Comparison of ENCODE assay signal across 25 mouse cellular contexts in genomic region chr1:72202068-72202467, GRCm38 (mm10). TPM values are rescaled to one million over a fixed set of nuclear protein-coding genes. Genes with fewer than 3 reads are reported as not detected.
DNase-seq lines count a peak whose midpoint lies in the region; ATAC-seq and TF ChIP-seq lines count a peak whose summit lies in the region.
"Had no signal": no experiment of that assay in that cellular context is flagged by ENCODE, and none has a peak within 500 bp of the region (broad histone marks: within the 10 kb centered on the region; RNA-seq: fewer than 3 reads in every experiment).

No protein-coding gene starts in this region.

- peak overlapping the region; percentile 100 for H3K27ac ChIP-seq in CH12.LX (ENCODE audit: insufficient read depth, low read depth)
- H3K27ac ChIP-seq in stomach, embryonic 16.5 days (ENCODE audit: low read length) = peak overlapping the region; percentile 71
- H3K27ac ChIP-seq in heart, embryonic 11.5 days (ENCODE audit: low read depth, low read length) = no peak overlapping the region
- H3K27ac ChIP-seq: forebrain, embryonic 10.5 days; forebrain, embryonic 13.5 days; gastrocnemius, adult 2 months; heart, embryonic 15.5 days; hindbrain, embryonic 10.5 days; hindbrain, embryonic 13.5 days had no signal

- H3K36me3 ChIP-seq in CH12.LX (replicated peaks in 1 of 2; ENCODE audit: control insufficient read depth in 1 of 2, insufficient read depth in 1 of 2, low read length in 1 of 2) = peaks cover 13 to 86% of the 10 kb centered on the region in 2 experiments
- H3K36me3 ChIP-seq in myocyte (ENCODE audit: control insufficient read depth, insufficient read depth) = no peaks in the 10 kb centered on the region
- H3K36me3 ChIP-seq in stomach, embryonic 16.5 days (ENCODE audit: control insufficient read depth, insufficient read depth, low read length) = no peaks in the 10 kb centered on the region
- no peaks in the 10 kb centered on the region for H3K36me3 ChIP-seq in heart, embryonic 11.5 days (ENCODE audit: control insufficient read depth, insufficient read depth, low read length)
- H3K36me3 ChIP-seq: forebrain, embryonic 10.5 days; heart, embryonic 12.5 days; heart, embryonic 15.5 days; hindbrain, embryonic 10.5 days; hindbrain, embryonic 13.5 days had no signal

- peak; percentile 65 for DNase-seq in CH12.LX (ENCODE audit: extremely low read depth)
- DNase-seq in layer of hippocampus, postnatal 36 days = no peak
- DNase-seq in lung, adult 2 months = no peak
- DNase-seq: adrenal gland, postnatal 10 days; adrenal gland, postnatal 36 days; cerebellum, adult 18-20 months; cerebellum, adult 9-10 months; cerebellum, postnatal 14 days; forebrain, postnatal 0 days; gastrocnemius, adult 2 months; gastrocnemius, postnatal 14 days; heart, adult 11 months; heart, postnatal 10 days; heart, postnatal 36 days had no signal

- H3K9me3 ChIP-seq in CH12.LX (replicated peaks; ENCODE audit: low read length) = peaks cover 9% of the 10 kb centered on the region
- no peaks in the 10 kb centered on the region for H3K9me3 ChIP-seq in stomach, embryonic 16.5 days (replicated peaks; ENCODE audit: control insufficient read depth, low read length)
- no peaks in the 10 kb centered on the region for H3K9me3 ChIP-seq in heart, embryonic 11.5 days (replicated peaks; ENCODE audit: control insufficient read depth, low read length)
- H3K9me3 ChIP-seq: forebrain, embryonic 10.5 days; forebrain, embryonic 13.5 days; heart, embryonic 12.5 days; heart, embryonic 15.5 days; hindbrain, embryonic 10.5 days; hindbrain, embryonic 13.5 days had no signal

- WGBS in stomach, embryonic 16.5 days = 79% methylated on average over 2 of the region's 2 CpGs
- 71% methylated on average over 2 of the region's 2 CpGs for WGBS in heart, embryonic 11.5 days (ENCODE audit: insufficient replicate concordance)
- 68% methylated on average over 2 of the region's 2 CpGs for WGBS in lung, adult 2 months

- TF ChIP-seq EP300 in CH12.LX (IDR thresholded peaks at IDR 0.05; ENCODE audit: low read length) = peak; percentile 66

- peak overlapping the region in 1 of 3 experiments; percentile 51 for H3K4me3 ChIP-seq in CH12.LX (replicated peaks in 1 of 3; ENCODE audit: low read depth in 2 of 3, low read length in 2 of 3, poor library complexity in 1 of 3)
- no peak overlapping the region for H3K4me3 ChIP-seq in myocyte
- no peak overlapping the region for H3K4me3 ChIP-seq in stomach, embryonic 16.5 days (replicated peaks; ENCODE audit: low read length)
- H3K4me3 ChIP-seq in heart, embryonic 11.5 days (ENCODE audit: low read depth, low read length) = no peak overlapping the region
- H3K4me3 ChIP-seq in lung, adult 2 months (replicated peaks; ENCODE audit: extremely low read depth, low read depth, low read length) = no peak overlapping the region
- H3K4me3 ChIP-seq: forebrain, embryonic 10.5 days; forebrain, embryonic 13.5 days; gastrocnemius, adult 2 months; heart, embryonic 12.5 days; heart, embryonic 15.5 days; hindbrain, embryonic 10.5 days; hindbrain, embryonic 13.5 days had no signal

- dilution Hi-C loops in CH12.LX (cut with MboI; ENCODE audit: extremely low pct_ligation_motif_present, extremely low pct_unique_long_range_greater_than_20kb, low sequenced_read_pairs) = no loop called here

- H3K4me1 ChIP-seq in CH12.LX (ENCODE audit: control insufficient read depth in 1 of 2, insufficient read depth in 2 of 2) = peaks cover 50 to 98% of the 10 kb centered on the region in 2 experiments
- H3K4me1 ChIP-seq in stomach, embryonic 16.5 days (ENCODE audit: control insufficient read depth, insufficient read depth, low read length) = peaks cover 10% of the 10 kb centered on the region
- H3K4me1 ChIP-seq in heart, embryonic 11.5 days (ENCODE audit: control insufficient read depth, insufficient read depth, low read length) = no peaks in the 10 kb centered on the region
- H3K4me1 ChIP-seq in lung, adult 2 months (ENCODE audit: control insufficient read depth, insufficient read depth, low read length) = no peaks in the 10 kb centered on the region
- H3K4me1 ChIP-seq: heart, embryonic 15.5 days had no signal

- peak overlapping the region; percentile 84 for H3K9ac ChIP-seq in CH12.LX (ENCODE audit: insufficient read depth, low read depth)
- H3K9ac ChIP-seq in stomach, embryonic 16.5 days (ENCODE audit: low read length) = no peak overlapping the region; the same call in 1 of the 2 replicates
- no peak overlapping the region for H3K9ac ChIP-seq in heart, embryonic 11.5 days (ENCODE audit: low read depth, low read length)
- H3K9ac ChIP-seq: forebrain, embryonic 13.5 days; forebrain, postnatal 0 days; heart, embryonic 12.5 days; heart, embryonic 15.5 days; hindbrain, embryonic 13.5 days had no signal

- TF ChIP-seq RAD21 in CH12.LX (IDR thresholded peaks at IDR 0.05; ENCODE audit: low read depth, low read length) = no peak

- H3K4me2 ChIP-seq in CH12.LX (ENCODE audit: insufficient read depth, low read depth, poor library complexity, severe bottlenecking) (peak overlapping the region; percentile 79), myocyte (ENCODE audit: low read depth) (peak overlapping the region; percentile 62)
- H3K4me2 ChIP-seq in stomach, embryonic 16.5 days (ENCODE audit: low read depth, low read length) = no peak overlapping the region
- no peak overlapping the region for H3K4me2 ChIP-seq in heart, embryonic 11.5 days
- H3K4me2 ChIP-seq: forebrain, embryonic 13.5 days; heart, embryonic 12.5 days; heart, embryonic 15.5 days; hindbrain, embryonic 13.5 days had no signal

- H3K27me3 ChIP-seq in CH12.LX (replicated peaks) (no peaks in the 10 kb centered on the region), myocyte (ENCODE audit: control insufficient read depth, insufficient read depth, insufficient read length) (no peaks in the 10 kb centered on the region)
- no peaks in the 10 kb centered on the region for H3K27me3 ChIP-seq in stomach, embryonic 16.5 days (ENCODE audit: control insufficient read depth, insufficient read depth, low read length)
- no peaks in the 10 kb centered on the region for H3K27me3 ChIP-seq in heart, embryonic 11.5 days (ENCODE audit: control insufficient read depth, insufficient read depth, low read length)
- H3K27me3 ChIP-seq: forebrain, embryonic 13.5 days; heart, embryonic 12.5 days; heart, embryonic 15.5 days; hindbrain, embryonic 13.5 days; Patski had no signal

- no peak for TF ChIP-seq CTCF in CH12.LX (conservative IDR thresholded peaks at IDR 0.05 in 1 of 2, IDR thresholded peaks at IDR 0.05 in 1 of 2; ENCODE audit: low read depth in 2 of 2, low read length in 2 of 2)
- no peak for TF ChIP-seq CTCF in lung, adult 2 months (IDR thresholded peaks at IDR 0.05; ENCODE audit: insufficient read depth, low read length)

- ATAC-seq in stomach, embryonic 16.5 days (ENCODE audit: insufficient read depth, low FRiP score) = no peak
- ATAC-seq in heart, embryonic 11.5 days (replicated peaks; ENCODE audit: insufficient number of reproducible peaks, low FRiP score, low TSS enrichment) = no peak
- ATAC-seq: forebrain, embryonic 13.5 days; forebrain, postnatal 0 days; hindbrain, embryonic 16.5 days; Patski had no signal

- in situ Hi-C loops in CH12.LX (cut with MboI; ENCODE audit: low pct_ligation_motif_present, low pct_unique_long_range_greater_than_20kb, low sequenced_read_pairs) = no loop called here

- H3ac ChIP-seq in myocyte (ENCODE audit: control insufficient read depth, insufficient read length) = no peak overlapping the region

- H3K79me2 ChIP-seq in CH12.LX (replicated peaks; ENCODE audit: control insufficient read depth, extremely low read depth, insufficient read depth, poor library complexity, severe bottlenecking) (peaks cover 78% of the 10 kb centered on the region), myocyte (ENCODE audit: control insufficient read depth, insufficient read depth) (no peaks in the 10 kb centered on the region)

- TF ChIP-seq POLR2A in CH12.LX (IDR thresholded peaks at IDR 0.05; ENCODE audit: low read depth, low read length) (no peak; the same call in 1 of the 2 replicates), myocyte (IDR thresholded peaks at IDR 0.05; ENCODE audit: insufficient read length, low read depth) (no peak)
- no peak for TF ChIP-seq POLR2A in lung, adult 2 months (IDR thresholded peaks at IDR 0.05; ENCODE audit: borderline replicate concordance, extremely low read depth, low read depth, low read length)

TF ChIP-seq in CH12.LX, 34 proteins besides CTCF, POLR2A, EP300 and RAD21 (continues in another document):
- TF ChIP-seq ZC3H11A (IDR thresholded peaks at IDR 0.05; ENCODE audit: low read depth, low read length) (no peak), MXI1 (IDR thresholded peaks at IDR 0.05; ENCODE audit: low read depth, low read length) (peak; percentile 73; the same call in 1 of the 2 replicates), TCF12 (IDR thresholded peaks at IDR 0.05; ENCODE audit: low read depth, low read length) (peak; percentile 60; the same call in 1 of the 2 replicates), BHLHE40 (IDR thresholded peaks at IDR 0.05; ENCODE audit: low read depth, low read length) (peak; percentile 93), MEF2A (IDR thresholded peaks at IDR 0.05; ENCODE audit: borderline replicate concordance, low read depth, low read length) (peak; percentile 68; the same call in 1 of the 2 replicates), ETS1 (conservative IDR thresholded peaks at IDR 0.05; ENCODE audit: low read depth, low read length) (peak; percentile 85), E2F4 (IDR thresholded peaks at IDR 0.05; ENCODE audit: insufficient replicate concordance, low read depth, low read length) (no peak)

TF ChIP-seq in myocyte, 11 proteins besides CTCF, POLR2A, EP300 and RAD21:
- TF ChIP-seq REST (IDR thresholded peaks at IDR 0.05; ENCODE audit: insufficient read depth, insufficient read length) (no peak), USF1 (IDR thresholded peaks at IDR 0.05; ENCODE audit: low read depth) (peak; percentile 48), CEBPB (IDR thresholded peaks at IDR 0.05; ENCODE audit: insufficient read depth, poor library complexity, severe bottlenecking) (no peak)

RNA-seq across cellular contexts. Expression of gene Mreg, which starts 10.0 kb away (rescaled TPM):
- total RNA-seq in CH12.LX (2012; rRNA removed) (46.4 and 50.6 TPM in 2 replicates), CH12.LX (2014; rRNA removed) (51.9 and 52.4 TPM in 2 replicates)
- polyA plus RNA-seq in CH12.LX (2012; ENCODE audit: insufficient read length, low read depth) (64.3 and 69.8 TPM in 2 replicates), myocyte (2012; fragmentation: generic; extraction: Trizol) (2.0 TPM)
- polyA plus RNA-seq in stomach, embryonic 16.5 days (2015; fragmentation: Nextera tagmentation; extraction: Ambion mirVana) = 12.4 and 14.4 TPM in 2 replicates
- 1 to 10 TPM; 3.4 to 4.2 TPM for total RNA-seq in layer of hippocampus, postnatal 36 days (2021)
- 4.8 and 4.9 TPM in 2 replicates for polyA plus RNA-seq in heart, embryonic 11.5 days (2014; fragmentation: Nextera tagmentation; extraction: Ambion mirVana)
- polyA plus RNA-seq in lung, adult 2 months (2012; rRNA removed) = 1.3 and 6.2 TPM in 2 replicates

Comparison
In these comparisons a context has a peak if more than half of its experiments do, and no peak if none do; other contexts are left out.
1. H3K4me2 ChIP-seq: peak in CH12.LX (single experiment) and myocyte (single experiment); none in stomach, embryonic 16.5 days (single experiment) and heart, embryonic 11.5 days (single experiment).